Comparison of ENCODE assay signal across 10 mouse cellular contexts in the genomic region with DNA sequence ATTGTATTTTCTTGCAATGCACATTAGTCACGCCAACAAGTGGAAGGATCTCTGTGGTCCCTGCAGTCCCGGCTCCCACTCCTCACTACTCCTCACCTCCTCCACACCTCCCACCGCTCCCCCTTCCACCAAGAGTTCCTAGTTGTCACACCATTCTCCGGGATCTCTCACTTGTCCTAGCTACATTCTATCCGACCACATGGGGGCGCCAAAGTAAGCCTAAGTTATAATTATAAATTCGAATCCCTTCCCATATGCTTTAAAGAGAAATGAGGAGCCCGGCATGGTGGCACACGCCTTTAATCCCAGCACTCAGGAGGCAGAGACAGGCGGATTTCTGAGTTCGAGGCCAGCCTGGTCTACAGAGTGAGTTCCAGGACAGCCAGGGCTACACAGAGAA. TPM values are rescaled to one million over a fixed set of nuclear protein-coding genes. Genes with fewer than 3 reads are reported as not detected.
DNase-seq lines count a peak whose midpoint lies in the region; ATAC-seq lines count a peak whose summit lies in the region.
"Had no signal": no experiment of that assay in that cellular context is flagged by ENCODE, and none has a peak within 500 bp of the region (broad histone marks: within the 10 kb centered on the region; RNA-seq: fewer than 3 reads in every experiment).

No protein-coding gene starts in this region.

- H3K27ac ChIP-seq in forebrain, embryonic 11.5 days (ENCODE audit: low read depth, low read length) = no peak overlapping the region
- H3K27ac ChIP-seq in forebrain, embryonic 13.5 days = no peak overlapping the region
- H3K27ac ChIP-seq in embryonic facial prominence, embryonic 10.5 days (replicated peaks) = no peak overlapping the region

- DNase-seq in forebrain, embryonic 11.5 days (ENCODE audit: low spot score) = peak; percentile 56
- DNase-seq in 3134 (ENCODE audit: extremely low read depth, insufficient read length, low spot score) = peak; percentile 11
- peak; percentile 32 to 81 for DNase-seq in adrenal gland, adult (ENCODE audit: inconsistent age in 2 of 2, low spot score in 1 of 2)
- peak; percentile 35 for DNase-seq in embryonic facial prominence, embryonic 10.5 days (ENCODE audit: low spot score)
- DNase-seq in layer of hippocampus, adult 9-10 months (ENCODE audit: low spot score) = peak; percentile 26
- peak; percentile 34 for DNase-seq in mesoderm, embryonic 11.5 days (ENCODE audit: low read depth, low spot score)
- peak; percentile 44 for DNase-seq in thymus, postnatal 0 days (ENCODE audit: low spot score)

- no peaks in the 10 kb centered on the region for H3K9me3 ChIP-seq in forebrain, embryonic 11.5 days (ENCODE audit: control insufficient read depth, low read length)
- H3K9me3 ChIP-seq in forebrain, embryonic 13.5 days (replicated peaks) = no peaks in the 10 kb centered on the region
- no peaks in the 10 kb centered on the region for H3K9me3 ChIP-seq in embryonic facial prominence, embryonic 10.5 days
- H3K9me3 ChIP-seq: megakaryocyte, embryonic 14.5 days had no signal

- H3K27me3 ChIP-seq in forebrain, embryonic 11.5 days (ENCODE audit: control insufficient read depth, insufficient read depth, low read length) = no peaks in the 10 kb centered on the region
- no peaks in the 10 kb centered on the region for H3K27me3 ChIP-seq in forebrain, embryonic 13.5 days
- H3K27me3 ChIP-seq in embryonic facial prominence, embryonic 10.5 days (replicated peaks; ENCODE audit: low read depth, poor library complexity, severe bottlenecking) = no peaks in the 10 kb centered on the region

- no peaks in the 10 kb centered on the region for H3K4me1 ChIP-seq in forebrain, embryonic 11.5 days (replicated peaks; ENCODE audit: control insufficient read depth, insufficient read depth, low read length)
- H3K4me1 ChIP-seq in forebrain, embryonic 13.5 days = no peaks in the 10 kb centered on the region
- H3K4me1 ChIP-seq in embryonic facial prominence, embryonic 10.5 days = no peaks in the 10 kb centered on the region
- H3K4me1 ChIP-seq: megakaryocyte, embryonic 14.5 days had no signal

- ATAC-seq in forebrain, embryonic 11.5 days (replicated peaks; ENCODE audit: low FRiP score) = no peak
- no peak for ATAC-seq in forebrain, embryonic 13.5 days

- no peak overlapping the region for H3K4me2 ChIP-seq in forebrain, embryonic 11.5 days (ENCODE audit: low read depth, low read length, severe bottlenecking)
- no peak overlapping the region for H3K4me2 ChIP-seq in forebrain, embryonic 13.5 days

- WGBS in forebrain, embryonic 11.5 days = 65% methylated on average over 11 of the region's 11 CpGs
- WGBS in forebrain, embryonic 13.5 days = 66% methylated on average over 11 of the region's 11 CpGs
- WGBS in embryonic facial prominence, embryonic 10.5 days = 64% methylated on average over 11 of the region's 11 CpGs

- H3K36me3 ChIP-seq in forebrain, embryonic 11.5 days (ENCODE audit: control insufficient read depth, insufficient read depth, low read length) = no peaks in the 10 kb centered on the region
- no peaks in the 10 kb centered on the region for H3K36me3 ChIP-seq in forebrain, embryonic 13.5 days (ENCODE audit: poor library complexity, severe bottlenecking)
- H3K36me3 ChIP-seq in embryonic facial prominence, embryonic 10.5 days (replicated peaks) = no peaks in the 10 kb centered on the region
- H3K36me3 ChIP-seq: G1E had no signal

- H3K4me3 ChIP-seq in forebrain, embryonic 11.5 days (ENCODE audit: low read depth, low read length) = no peak overlapping the region
- no peak overlapping the region for H3K4me3 ChIP-seq in forebrain, embryonic 13.5 days
- no peak overlapping the region for H3K4me3 ChIP-seq in embryonic facial prominence, embryonic 10.5 days
- H3K4me3 ChIP-seq: megakaryocyte, embryonic 14.5 days had no signal

- no peak overlapping the region for H3K9ac ChIP-seq in forebrain, embryonic 11.5 days (ENCODE audit: low read length)
- H3K9ac ChIP-seq in forebrain, embryonic 13.5 days = no peak overlapping the region

RNA-seq across cellular contexts. Expression of gene A730009L09Rik, which starts 12.5 kb away (rescaled TPM):
- polyA plus RNA-seq in forebrain, embryonic 11.5 days (2014; fragmentation: Nextera tagmentation; extraction: Ambion mirVana) = not detected in 2 replicates
- not detected in 2 replicates for polyA plus RNA-seq in forebrain, embryonic 13.5 days (2015; fragmentation: Nextera tagmentation; extraction: Ambion mirVana)
- polyA plus RNA-seq in embryonic facial prominence, embryonic 10.5 days (2016; fragmentation: Nextera tagmentation; extraction: Ambion mirVana) = not detected in 2 replicates
- polyA plus RNA-seq in thymus, postnatal 0 days (2015; fragmentation: Nextera tagmentation; extraction: Ambion mirVana) = not detected in 2 replicates
- polyA plus RNA-seq: G1E had no signal
